Mouse (Mus musculus) ES-Bruce4 (cell line): ENCODE results near the gene Olfr488.
"Not testable (repeated sequence)": the region's sequence is repeated elsewhere in the genome, so short reads cannot be mapped to it uniquely, and the experiment has no call there.

Experiments
- CTCF ChIP-seq: IDR thresholded peaks from one replicate; pipeline ENCODE4 v1.8.1; 2011; ENCODE audit warnings: low read depth, low read length
- EP300 ChIP-seq: IDR thresholded peaks from 2 replicates; pipeline ENCODE4 v1.6.1; 2011; ENCODE audit warnings: low read depth, low read length; ENCODE audit not compliant: insufficient read depth
- POLR2A ChIP-seq: IDR thresholded peaks from one replicate; pipeline ENCODE4 v1.8.1; 2011; ENCODE audit warnings: low read length; ENCODE audit not compliant: insufficient read depth

DNA sequence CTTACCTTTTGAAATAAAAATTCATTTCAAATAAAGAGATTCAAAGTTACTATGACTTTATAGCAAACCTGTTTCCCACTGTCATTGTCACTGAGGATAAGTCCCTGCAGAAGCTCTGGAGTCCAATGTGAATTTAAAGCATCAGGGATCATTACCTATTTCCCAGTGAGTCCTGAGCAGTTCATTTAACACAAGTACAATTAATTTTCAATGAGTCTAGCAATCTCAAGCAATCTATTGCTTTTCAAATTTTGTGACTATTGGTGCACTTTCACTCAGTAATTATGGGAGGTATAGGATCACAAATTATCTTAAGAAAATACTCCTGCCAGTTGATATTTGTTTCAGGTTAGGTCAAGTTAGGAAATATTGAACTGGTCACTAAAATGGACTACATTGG, 43.6 kb downstream of the Olfr488 start, which contains the start of gene Olfr487:
- TF ChIP-seq POLR2A, EP300, CTCF: not testable (repeated sequence)
